Mouse (Mus musculus) CH12.LX (cell line): ENCODE data around the gene Armcx6. TPM values are rescaled to one million over a fixed set of nuclear protein-coding genes. Genes with fewer than 3 reads are reported as not detected.
"Not testable (repeated sequence)": the region's sequence is repeated elsewhere in the genome, so short reads cannot be mapped to it uniquely, and the experiment has no call there.

Source experiments
- DNase-seq: peaks from one replicate; pipeline ENCODE4 v3.0.0-alpha.2; 2013; ENCODE audit errors: extremely low read depth
- H3K27ac ChIP-seq: 2 replicates; pipeline ENCODE4 v1.5.1; 2012; ENCODE audit warnings: low read depth, mild to moderate bottlenecking, control low read depth, moderate library complexity; ENCODE audit not compliant: insufficient read depth
- H3K27me3 ChIP-seq: replicated peaks from 2 replicates; pipeline ENCODE3; 2012; ENCODE audit warnings: inconsistent platforms
- H3K36me3 ChIP-seq, 2 experiments: replicated peaks in 1 of 2; 2 replicates each; pipeline versions ENCODE3 to v1.6.1; 2012; ENCODE audit warnings: inconsistent platforms in 1 of 2, low read length in 1 of 2, mild to moderate bottlenecking in 1 of 2, mixed read lengths in 1 of 2, moderate library complexity in 1 of 2; ENCODE audit not compliant: control insufficient read depth in 1 of 2, insufficient read depth in 1 of 2
- H3K4me1 ChIP-seq, 2 experiments: 2 replicates each; pipeline ENCODE4 v1.6.1; 2012; ENCODE audit warnings: inconsistent platforms in 1 of 2, moderate library complexity in 1 of 2; ENCODE audit not compliant: insufficient read depth in 2 of 2, control insufficient read depth in 1 of 2
- H3K4me2 ChIP-seq: 2 replicates; pipeline ENCODE4 v1.6.1; 2012; ENCODE audit warnings: low read depth, mild to moderate bottlenecking, control low read depth; ENCODE audit not compliant: poor library complexity, insufficient read depth, severe bottlenecking
- H3K4me3 ChIP-seq, 3 experiments: fragments of 150-350 bp in 1 of 3; sonication (generic) in 1 of 3; replicated peaks in 1 of 3; 2 replicates each; pipeline versions ENCODE3 to v1.5.1; 2011 to 2012; ENCODE audit warnings: low read depth in 2 of 3, low read length in 2 of 3, mild to moderate bottlenecking in 2 of 3, moderate library complexity in 2 of 3, control low read depth in 1 of 3, improper control_type of control experiment in 1 of 3, inconsistent platforms in 1 of 3, mixed read lengths in 1 of 3; ENCODE audit not compliant: poor library complexity in 1 of 3
- H3K79me2 ChIP-seq: replicated peaks from 2 replicates; pipeline ENCODE4 v1.6.1; 2012; ENCODE audit warnings: mild to moderate bottlenecking, moderate library complexity; ENCODE audit not compliant: control insufficient read depth, poor library complexity, insufficient read depth, severe bottlenecking; ENCODE audit errors: extremely low read depth
- H3K9ac ChIP-seq: 2 replicates; pipeline ENCODE4 v1.6.1; 2012; ENCODE audit warnings: low read depth, mild to moderate bottlenecking, control low read depth, moderate library complexity; ENCODE audit not compliant: insufficient read depth
- H3K9me3 ChIP-seq: replicated peaks from 2 replicates; pipeline ENCODE3; 2012; ENCODE audit warnings: low read length, inconsistent platforms, mixed read lengths
- BHLHE40 ChIP-seq: IDR thresholded peaks from 2 replicates; pipeline ENCODE4 v1.6.1; 2011; ENCODE audit warnings: mild to moderate bottlenecking, low read depth, low read length, improper control_type of control experiment
- ELF1 ChIP-seq: IDR thresholded peaks from 2 replicates; pipeline ENCODE4 v1.6.1; 2014; ENCODE audit warnings: low read depth, mild to moderate bottlenecking, inconsistent platforms, low read length, improper control_type of control experiment
- MAFK ChIP-seq: IDR thresholded peaks from 2 replicates; pipeline ENCODE4 v1.6.1; 2011; ENCODE audit warnings: low read length, improper control_type of control experiment; ENCODE audit not compliant: insufficient replicate concordance
- MAX ChIP-seq: IDR thresholded peaks from 2 replicates; pipeline ENCODE4 v1.6.1; 2011; ENCODE audit warnings: low read length, improper control_type of control experiment
- NELFE ChIP-seq: IDR thresholded peaks from 2 replicates; pipeline ENCODE4 v1.6.1; 2011; ENCODE audit warnings: low read depth, low read length, improper control_type of control experiment
- RCOR1 ChIP-seq: conservative IDR thresholded peaks from 2 replicates; pipeline ENCODE4 v1.6.1; 2012; ENCODE audit warnings: low read depth, mild to moderate bottlenecking, inconsistent platforms, low read length, improper control_type of control experiment
- TBP ChIP-seq: conservative IDR thresholded peaks from 2 replicates; pipeline ENCODE4 v1.6.1; 2011; ENCODE audit warnings: low read depth, low read length, improper control_type of control experiment
- USF1 ChIP-seq: IDR thresholded peaks from 2 replicates; pipeline ENCODE4 v1.6.1; 2014; ENCODE audit warnings: low read depth, mild to moderate bottlenecking, inconsistent platforms, low read length, improper control_type of control experiment
- USF2 ChIP-seq: conservative IDR thresholded peaks from 2 replicates; pipeline ENCODE4 v1.6.1; 2011; ENCODE audit warnings: low read depth, low read length, improper control_type of control experiment
- dilution Hi-C: fragments of 300-500 bp; cut with MboI; formaldehyde crosslinking; loops from 2 replicates; pipeline ENCODE4 v1.14.3; 2020; ENCODE audit warnings: low sequenced_read_pairs; ENCODE audit not compliant: extremely low pct_unique_long_range_greater_than_20kb, extremely low pct_ligation_motif_present
- in situ Hi-C: fragments of 300-500 bp; cut with MboI; formaldehyde crosslinking; loops from 3 replicates; pipeline ENCODE4 v1.14.3; 2019; ENCODE audit warnings: low sequenced_read_pairs, low pct_ligation_motif_present, low pct_unique_long_range_greater_than_20kb, mixed read lengths
- polyA plus RNA-seq: library from polyadenylated mRNA; unstranded; fragments of >175 nt; gene quantifications from 2 replicates; pipeline ENCODE4 v1.2.1, GENCODE M21; 2012; ENCODE audit warnings: low read depth; ENCODE audit not compliant: insufficient read length
- total RNA-seq, 2 experiments: library from RNA; depleted of rRNA; stranded (reverse); fragments of 300-350 nt in 1 of 2; fragments of >200 nt in 1 of 2; gene quantifications; 2 replicates each; pipeline ENCODE4 v1.2.3; 2012 to 2014

Gene Armcx6
- 0.67 and 1.2 TPM in 2 replicates for total RNA-seq (2012; rRNA removed)
- 1.3 and 1.7 TPM in 2 replicates for total RNA-seq (2014; rRNA removed)
- polyA plus RNA-seq, result 1.7 and 2.2 TPM in 2 replicates

DNA sequence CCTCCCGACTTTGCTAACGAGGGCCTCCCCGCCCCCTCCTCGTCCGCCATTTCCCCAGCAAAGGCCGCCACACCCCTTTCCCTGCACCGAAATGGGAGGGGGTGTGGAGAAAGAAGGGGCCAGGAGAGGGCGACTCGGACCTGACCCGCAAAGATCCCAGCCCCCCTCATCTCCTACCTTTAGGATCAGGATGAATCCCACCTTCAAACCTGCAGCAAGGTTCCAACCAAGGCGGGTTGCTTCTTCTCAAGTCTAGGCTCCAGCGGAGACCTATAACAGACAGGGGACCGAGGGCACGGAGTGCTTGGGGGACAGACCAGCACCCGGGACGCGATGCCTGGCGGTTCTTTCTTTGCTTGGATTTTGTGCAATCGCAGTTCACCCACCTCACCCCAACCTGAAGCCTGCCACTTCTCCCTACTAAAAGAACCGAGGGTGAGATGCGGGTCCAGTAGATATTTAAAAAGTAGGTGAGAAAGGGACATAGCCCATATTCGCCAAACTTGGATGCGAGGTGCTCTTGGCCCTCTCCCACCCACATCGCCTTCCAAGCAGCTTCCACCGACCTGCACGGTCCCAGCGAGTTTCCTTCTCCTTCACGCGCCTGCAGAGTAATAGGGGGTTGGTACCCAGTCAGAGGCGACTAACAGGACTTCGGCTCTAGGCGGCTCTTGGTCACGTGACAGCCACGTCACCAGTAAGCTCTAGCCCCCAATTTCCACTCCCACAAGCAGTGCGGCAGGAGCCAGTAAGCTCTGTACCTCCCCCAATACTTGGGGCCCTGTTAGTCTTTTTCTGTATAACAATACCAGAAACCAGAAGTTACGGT, at the start of gene Armcx6:
Gene Armcx6, minus strand, starts transcription at position 654 of the 829 bp plus-strand sequence.
- H3K4me1 ChIP-seq, result peaks cover 0 to 11% of the 10 kb centered on the region in 2 experiments; a peak in 2 of 4 replicates
- no peak for TF ChIP-seq RCOR1
- TF ChIP-seq MAX, result peak; percentile 70
- TF ChIP-seq USF1, result peak; percentile 90
- TF ChIP-seq MAFK, result no peak
- TF ChIP-seq BHLHE40, result peak; percentile 76
- TF ChIP-seq NELFE, result no peak
- no peak for TF ChIP-seq TBP
- peak; percentile 88 for TF ChIP-seq USF2
- TF ChIP-seq, all 38 proteins: peak for 4
- Histone ChIP-seq H3K27ac (no peak within 1 kb of the TSS), H3K36me3 (no peaks in the 10 kb centered on the region), H3K79me2 (no peaks in the 10 kb centered on the region), H3K9ac (no peak within 1 kb of the TSS), H3K27me3 (no peaks in the 10 kb centered on the region), H3K4me2 (peak within 1 kb of the TSS; percentile 67), H3K4me3 (peak within 1 kb of the TSS in 1 of 3 experiments; percentile 39), H3K9me3 (no peaks in the 10 kb centered on the region)
- in situ Hi-C loops (no loop called here), dilution Hi-C loops (no loop called here)
- peak; percentile 65 for DNase-seq

GRCm38 (mm10) chrX:134787728-134788127, 36.5 kb upstream of the Armcx6 start:
- dilution Hi-C loops, result no loop called here

GRCm38 (mm10) chrX:134763428-134764198, 12.4 kb upstream of the Armcx6 start:
- H3K4me2 ChIP-seq, DNase-seq, H3K4me3 ChIP-seq, dilution Hi-C loops, H3K79me2 ChIP-seq, H3K4me1 ChIP-seq, H3K36me3 ChIP-seq, H3K9ac ChIP-seq, H3K9me3 ChIP-seq, in situ Hi-C loops, H3K27ac ChIP-seq, H3K27me3 ChIP-seq: not testable (repeated sequence)

More at GRCm38 (mm10) chrX:134787728-134788127, 36.5 kb upstream of the Armcx6 start:
- no peaks in the 10 kb centered on the region for H3K27me3 ChIP-seq
- no peak overlapping the region for H3K4me2 ChIP-seq
- H3K27ac ChIP-seq, result no peak overlapping the region
- in situ Hi-C loops, result no loop called here
- no peaks in the 10 kb centered on the region for H3K4me1 ChIP-seq
- no peaks in the 10 kb centered on the region for H3K9me3 ChIP-seq
- TF ChIP-seq TBP, result no peak
- no peak for TF ChIP-seq ELF1
- no peaks in the 10 kb centered on the region for H3K79me2 ChIP-seq
- no peak for DNase-seq
- H3K9ac ChIP-seq, result no peak overlapping the region
- no peak overlapping the region for H3K4me3 ChIP-seq
- H3K36me3 ChIP-seq, result no peaks in the 10 kb centered on the region
